Mouse (Mus musculus) splenic B cell, adult 2 months (primary cell): ENCODE measurements around the gene Map4k3.
"Not testable (repeated sequence)": the region's sequence is repeated elsewhere in the genome, so short reads cannot be mapped to it uniquely, and the experiment has no call there.

Experiments used
- DNase-seq: peaks from one replicate; pipeline ENCODE4 v3.0.0-alpha.2; 2011; ENCODE audit warnings: low read depth, low spot score
- H3K27me3 ChIP-seq: 2 replicates; pipeline ENCODE4 v1.6.1; 2012; ENCODE audit warnings: mild to moderate bottlenecking, low read length, moderate library complexity, mixed read lengths; ENCODE audit not compliant: control insufficient read depth, poor library complexity, insufficient read depth, severe bottlenecking
- H3K36me3 ChIP-seq: 2 replicates; pipeline ENCODE4 v1.6.1; 2012; ENCODE audit warnings: mild to moderate bottlenecking, low read length, moderate library complexity, mixed read lengths; ENCODE audit not compliant: control insufficient read depth, poor library complexity, insufficient read depth, severe bottlenecking

Gene Map4k3

DNA sequence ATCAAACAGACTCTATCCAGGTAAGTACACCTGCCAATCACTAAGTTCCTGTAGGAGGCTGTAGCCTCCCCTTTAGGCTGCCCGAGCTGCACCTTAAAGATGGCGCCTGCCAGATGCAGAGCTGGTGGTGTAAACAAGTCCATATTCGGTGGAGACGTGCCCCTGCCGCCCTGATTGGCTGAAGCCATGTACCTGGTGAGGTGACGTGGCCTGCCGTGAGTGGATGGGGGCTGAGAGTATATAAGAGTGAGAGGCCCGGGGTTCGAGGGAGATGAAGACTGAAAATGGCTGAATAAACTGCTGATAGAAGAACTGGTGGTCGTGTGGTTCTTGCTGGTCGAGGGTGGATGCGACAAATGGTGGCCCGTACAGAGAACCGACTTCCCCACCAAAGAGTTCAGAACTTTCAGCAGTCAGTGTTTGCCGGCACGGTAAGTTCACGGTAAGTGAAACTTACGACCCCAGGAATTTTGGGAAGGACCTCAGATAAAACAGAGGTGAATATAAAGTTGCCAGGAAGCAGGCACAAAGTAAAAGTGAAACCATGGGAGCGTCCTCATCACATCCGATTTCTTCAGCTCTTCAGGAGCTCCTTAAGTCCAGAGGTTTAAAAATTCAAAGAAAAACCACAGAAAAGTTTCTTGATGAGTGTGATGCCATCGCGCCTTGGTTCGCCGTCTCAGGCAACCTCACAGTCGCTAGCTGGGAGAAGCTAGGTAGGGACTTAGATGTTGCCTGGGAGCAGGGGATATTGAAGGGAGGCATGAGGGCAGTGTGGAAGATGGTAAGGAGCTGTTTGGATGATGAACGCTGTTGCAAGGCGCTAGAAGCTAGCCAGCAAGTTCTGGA is 164.3 kb downstream of the Map4k3 start:
- peak; percentile 75 for DNase-seq
- H3K27me3 ChIP-seq, H3K36me3 ChIP-seq: not testable (repeated sequence)

DNA sequence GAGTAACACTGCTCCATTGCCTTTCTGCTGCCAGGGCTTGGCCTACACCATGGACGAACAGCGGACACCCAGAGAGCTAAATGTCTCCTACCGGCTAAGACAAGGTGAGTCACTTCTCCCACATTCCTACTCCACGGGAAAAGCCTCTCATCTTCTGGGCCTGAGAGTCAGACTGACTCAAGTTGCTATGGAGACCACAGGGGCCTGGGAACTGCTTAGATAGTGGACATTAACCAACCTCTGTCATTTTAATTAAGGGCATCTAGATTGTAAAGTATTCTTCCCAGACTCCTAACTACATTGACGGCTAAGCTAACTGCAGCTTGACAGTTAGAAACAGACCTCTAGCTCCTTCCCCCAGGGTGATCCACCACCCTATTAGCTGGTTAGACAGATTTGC is 165.5 kb downstream of the Map4k3 start:
- Histone ChIP-seq H3K27me3 (no peaks in the 10 kb centered on the region; the same call in 1 of the 2 replicates), H3K36me3 (no peaks in the 10 kb centered on the region)
- DNase-seq, result no peak

DNA sequence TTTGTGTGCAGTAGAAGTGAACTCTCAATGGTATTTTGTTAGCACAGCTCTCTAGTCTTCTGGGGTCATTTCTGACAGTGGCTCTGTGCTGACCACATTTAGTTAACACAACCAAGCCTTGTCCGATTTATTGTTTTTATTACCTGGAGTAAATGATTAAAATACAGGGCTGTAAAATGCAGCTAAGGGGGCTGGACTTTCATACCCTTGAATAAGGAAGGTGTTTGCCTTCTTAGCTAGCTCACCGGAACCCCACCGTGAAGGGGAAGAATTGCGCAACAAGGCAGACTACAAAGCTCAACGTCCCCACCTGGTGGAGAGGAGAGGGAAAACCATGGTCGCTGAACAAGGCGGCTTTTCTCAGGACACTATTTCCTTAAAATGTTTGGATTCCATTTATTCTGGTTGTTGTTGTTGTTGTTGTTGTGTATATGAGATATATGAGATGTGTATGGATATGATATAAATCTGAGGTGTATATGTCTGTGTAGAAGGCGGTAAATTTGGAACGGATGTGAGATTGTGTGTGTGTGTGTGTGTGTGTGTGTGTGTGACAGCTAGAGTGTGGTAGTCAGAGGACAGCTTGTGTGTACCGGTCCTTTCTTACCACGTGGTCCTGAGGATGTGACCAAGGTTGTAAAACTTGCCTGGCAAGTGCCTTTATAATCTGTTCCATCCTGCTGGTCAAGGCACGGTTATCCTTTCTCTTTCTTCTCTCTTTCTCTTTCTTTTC is 167.4 kb downstream of the Map4k3 start:
- peak; percentile 88 for DNase-seq
- Histone ChIP-seq H3K27me3 (no peaks in the 10 kb centered on the region; the same call in 1 of the 2 replicates), H3K36me3 (no peaks in the 10 kb centered on the region)

DNA sequence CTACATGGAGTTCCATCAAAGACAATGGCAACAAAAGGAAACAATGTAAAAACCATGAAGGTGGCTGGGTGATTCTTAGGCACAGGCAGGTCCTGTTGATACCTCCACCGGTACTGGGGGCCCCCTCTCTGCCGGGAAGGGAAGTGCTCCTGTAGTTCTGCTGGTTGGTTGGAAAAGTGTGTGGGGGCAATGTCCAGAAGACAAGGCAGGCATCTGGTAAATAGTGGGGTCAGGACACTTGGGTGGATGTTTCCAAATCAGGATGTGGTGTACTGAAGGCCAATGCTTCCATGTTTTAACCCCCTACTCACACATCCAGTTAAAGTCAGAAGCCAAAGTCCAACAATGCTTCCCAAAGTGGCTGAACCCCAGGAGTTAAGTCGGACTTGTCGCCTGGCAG is 168.5 kb downstream of the Map4k3 start:
- H3K27me3 ChIP-seq, result no peaks in the 10 kb centered on the region; the same call in 1 of the 2 replicates
- DNase-seq, result peak; percentile 18

DNA sequence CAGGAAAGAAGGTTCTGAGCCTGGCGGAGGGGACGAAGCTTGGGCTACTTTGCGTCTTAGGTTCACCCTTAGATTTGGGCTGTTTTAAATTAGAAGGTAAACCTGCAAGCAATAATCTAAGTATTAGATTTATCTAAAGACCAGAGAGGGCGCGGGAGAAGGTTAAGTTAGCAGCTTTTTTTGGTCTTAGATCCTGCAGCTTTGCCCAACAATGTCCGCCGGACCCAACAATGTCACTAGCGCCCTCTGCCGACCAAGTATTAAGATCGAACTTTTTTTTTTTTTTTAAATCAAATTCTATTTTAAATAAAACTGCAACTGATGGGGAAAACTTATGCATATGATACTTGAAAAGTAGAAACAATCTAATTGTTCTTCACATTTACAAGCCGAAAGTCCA is 169.2 kb downstream of the Map4k3 start:
- no peaks in the 10 kb centered on the region for H3K36me3 ChIP-seq
- no peaks in the 10 kb centered on the region for H3K27me3 ChIP-seq
- peak; percentile 77 for DNase-seq

More for the DNA sequence above, 168.5 kb downstream of the Map4k3 start:
- H3K36me3 ChIP-seq, result no peaks in the 10 kb centered on the region

DNA sequence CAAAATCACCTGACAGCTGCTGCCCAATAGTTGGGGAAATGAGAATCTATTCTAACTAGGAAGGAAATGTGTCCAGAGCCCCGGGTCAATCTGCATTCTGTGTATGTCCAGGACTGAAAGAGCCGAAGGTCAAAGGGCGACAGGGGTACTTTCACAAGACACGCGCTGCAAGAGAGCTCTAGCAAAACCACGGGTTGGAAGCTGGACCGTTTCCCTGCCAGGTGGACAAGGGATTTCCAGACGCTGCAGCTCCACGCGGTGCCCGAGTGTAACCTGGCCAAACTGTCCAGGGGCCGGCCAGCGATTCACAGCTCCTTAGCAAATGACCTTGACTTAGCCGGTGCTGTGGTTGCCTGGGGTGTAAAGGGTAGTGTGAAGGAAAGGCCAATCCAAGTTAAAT is 169.7 kb downstream of the Map4k3 start:
- Histone ChIP-seq H3K36me3 (no peaks in the 10 kb centered on the region), H3K27me3 (no peaks in the 10 kb centered on the region)
- no peak for DNase-seq

DNA sequence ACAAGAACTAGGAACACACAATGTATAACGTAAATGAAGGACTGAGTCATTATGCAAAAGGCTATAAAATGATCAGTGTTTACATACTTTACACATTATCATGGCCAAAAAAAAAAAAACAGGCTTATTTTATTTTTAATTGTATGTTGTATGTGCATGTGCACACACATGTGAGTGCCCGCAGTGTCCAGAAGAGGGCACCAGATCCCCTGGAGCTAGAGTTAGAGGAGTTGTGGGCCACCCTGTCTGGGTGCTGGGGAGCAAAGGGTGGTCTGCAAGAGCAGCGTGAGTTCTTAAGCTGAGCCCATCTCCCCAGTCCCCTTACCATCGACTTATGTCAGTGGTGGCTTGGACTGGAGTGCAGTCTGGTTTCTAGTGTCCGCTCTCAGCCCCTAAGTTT is 170.8 kb downstream of the Map4k3 start:
- no peak for DNase-seq
- Histone ChIP-seq H3K36me3 (no peaks in the 10 kb centered on the region), H3K27me3 (no peaks in the 10 kb centered on the region)

DNA sequence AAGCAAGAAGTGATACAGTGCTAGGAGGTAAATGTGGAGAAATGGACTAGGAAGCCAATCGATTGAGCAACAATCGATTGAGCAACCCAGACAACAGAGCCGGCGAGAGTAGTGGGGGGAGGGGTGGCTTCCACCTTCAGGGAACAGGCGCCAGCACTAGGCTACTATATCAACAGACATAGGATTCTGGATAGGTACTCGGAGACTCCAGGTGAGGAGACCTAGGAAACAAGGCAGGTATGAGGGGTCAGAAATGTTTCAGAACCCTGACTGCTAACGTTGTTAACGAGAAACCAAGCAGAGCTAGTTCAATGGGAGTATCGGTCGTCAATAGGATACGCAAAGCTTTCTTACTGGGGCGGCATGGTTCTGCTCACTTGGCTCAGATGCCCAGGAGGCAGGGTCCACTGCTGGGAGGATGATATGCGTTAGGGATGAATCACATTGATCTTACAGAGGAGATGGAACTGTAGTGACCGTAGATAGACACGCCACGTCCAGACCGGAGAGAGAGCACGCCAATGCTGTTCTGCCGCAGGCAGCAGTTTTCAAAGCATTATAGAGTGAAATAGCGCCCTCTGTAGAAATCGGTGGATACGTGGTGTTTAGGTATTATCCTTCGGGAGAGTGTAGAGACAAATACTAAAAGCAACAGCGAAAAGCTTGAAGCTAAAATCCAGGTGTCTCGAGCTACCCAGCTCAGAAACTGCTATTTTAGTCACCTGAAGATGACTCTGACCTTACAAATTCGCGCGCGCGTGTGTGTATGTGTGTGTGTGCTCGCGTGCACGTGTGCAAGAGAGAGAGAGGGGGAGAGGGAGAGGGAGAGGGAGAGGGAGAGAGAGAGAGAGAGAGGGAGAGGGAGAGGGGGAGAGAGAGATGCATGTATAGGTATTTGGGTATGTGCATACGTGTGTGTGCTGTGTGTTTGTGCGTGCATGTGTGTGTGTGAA is 174.7 kb downstream of the Map4k3 start:
- Histone ChIP-seq H3K36me3 (no peaks in the 10 kb centered on the region), H3K27me3 (no peaks in the 10 kb centered on the region)
- peak; percentile 85 for DNase-seq

DNA sequence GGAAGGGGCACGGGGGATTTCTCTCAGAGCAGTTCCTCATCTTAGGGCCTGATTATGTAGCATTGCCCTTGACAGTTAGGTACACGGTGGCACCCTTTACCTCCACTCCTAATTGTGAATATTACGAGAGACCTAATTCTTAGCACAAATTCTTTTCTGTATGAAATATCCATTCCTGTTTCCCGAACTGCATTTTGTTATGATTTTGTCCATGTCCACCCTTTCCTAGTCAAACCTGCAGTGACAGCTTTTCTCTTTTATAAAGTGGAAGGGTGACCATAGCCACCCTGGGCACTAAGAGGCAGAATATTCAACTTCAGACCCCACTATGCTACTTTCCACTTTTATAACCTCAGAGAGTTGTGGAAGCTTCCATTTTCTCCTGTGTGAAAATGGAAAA is 175.6 kb downstream of the Map4k3 start:
- Histone ChIP-seq H3K27me3 (no peaks in the 10 kb centered on the region), H3K36me3 (no peaks in the 10 kb centered on the region)
- DNase-seq, result no peak

DNA sequence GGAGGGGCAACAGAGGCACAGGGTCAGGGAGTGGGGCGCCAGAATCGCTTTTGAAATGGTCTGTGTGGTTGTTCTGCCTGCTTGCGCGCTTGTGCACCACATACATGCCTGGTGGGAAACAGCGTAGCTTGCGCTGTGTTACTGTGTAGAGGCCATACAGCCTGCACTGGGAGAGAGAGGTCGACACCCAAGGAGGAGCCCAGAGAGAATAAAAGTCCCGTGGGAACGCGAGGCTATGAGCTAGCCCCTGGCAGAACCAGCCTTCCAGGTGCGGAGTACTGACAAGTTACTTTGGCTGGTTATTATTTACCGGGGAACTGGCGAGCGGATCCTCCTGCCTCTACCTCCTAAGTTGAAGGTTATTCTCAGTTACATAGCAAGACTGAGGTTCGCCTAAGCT is 177.3 kb downstream of the Map4k3 start:
- H3K27me3 ChIP-seq, result no peaks in the 10 kb centered on the region
- no peak for DNase-seq
- H3K36me3 ChIP-seq, result no peaks in the 10 kb centered on the region

DNA sequence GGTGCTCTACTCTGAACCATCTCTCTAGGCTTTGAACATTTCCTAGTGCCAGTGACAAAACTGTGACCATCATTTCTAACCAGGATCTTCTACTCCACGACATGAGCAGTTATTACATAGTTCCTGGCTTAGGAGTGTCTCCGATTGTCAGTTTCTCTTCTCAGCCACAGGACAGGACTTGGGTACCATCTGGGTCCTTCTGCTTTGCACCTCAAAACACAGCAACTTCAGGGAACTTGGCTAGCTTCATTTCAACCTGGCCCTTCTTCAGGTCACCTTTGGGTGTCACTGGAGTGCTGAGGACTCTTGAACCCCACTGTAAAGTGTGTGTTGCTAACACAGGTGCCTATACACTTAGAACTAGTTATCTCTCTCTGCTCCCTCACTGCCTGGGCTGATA is 181.4 kb downstream of the Map4k3 start:
- no peak for DNase-seq
- Histone ChIP-seq H3K27me3 (no peaks in the 10 kb centered on the region), H3K36me3 (no peaks in the 10 kb centered on the region)

DNA sequence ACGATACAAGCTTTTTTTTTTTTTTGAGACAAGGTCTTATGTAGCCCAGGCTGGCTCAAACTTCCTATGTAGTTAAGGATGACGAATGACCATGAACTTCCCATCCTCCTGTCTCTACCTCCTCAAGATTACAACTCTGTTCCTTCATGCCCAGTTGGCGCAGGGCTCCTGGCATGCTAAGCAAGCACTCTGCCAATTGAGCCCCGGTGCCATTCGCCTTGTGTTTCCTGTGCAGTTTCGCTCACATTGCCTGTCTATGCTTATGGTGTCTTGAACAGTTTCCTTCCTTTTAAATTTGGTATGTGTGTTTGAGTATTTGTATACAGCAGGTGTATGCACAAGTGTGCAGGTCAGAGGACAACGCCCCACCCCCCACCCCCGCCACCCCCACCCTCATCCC is 182.1 kb downstream of the Map4k3 start:
- H3K36me3 ChIP-seq, result no peaks in the 10 kb centered on the region
- DNase-seq, result no peak
- H3K27me3 ChIP-seq, result no peaks in the 10 kb centered on the region

DNA sequence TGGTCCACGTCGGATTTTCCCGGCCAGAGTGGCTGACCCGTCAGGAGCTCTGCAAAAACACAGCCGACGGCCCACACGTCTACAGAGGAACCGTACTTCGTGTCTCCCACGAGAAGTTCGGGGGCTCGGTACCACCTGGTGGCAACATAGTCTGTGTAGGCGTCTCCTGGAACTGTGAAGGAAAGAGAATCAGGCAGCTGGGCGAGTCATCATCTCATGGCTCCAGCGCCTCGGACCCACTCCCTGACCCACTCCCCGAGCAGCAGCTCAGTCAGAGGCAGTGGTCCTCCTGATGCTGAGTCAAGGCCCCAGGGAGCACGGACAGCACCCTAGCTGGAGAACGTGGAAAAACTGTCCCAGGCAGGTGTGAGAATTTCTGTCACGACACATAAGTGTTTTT is 184.6 kb downstream of the Map4k3 start:
- H3K27me3 ChIP-seq, result no peaks in the 10 kb centered on the region
- DNase-seq, result no peak
- H3K36me3 ChIP-seq, result no peaks in the 10 kb centered on the region

DNA sequence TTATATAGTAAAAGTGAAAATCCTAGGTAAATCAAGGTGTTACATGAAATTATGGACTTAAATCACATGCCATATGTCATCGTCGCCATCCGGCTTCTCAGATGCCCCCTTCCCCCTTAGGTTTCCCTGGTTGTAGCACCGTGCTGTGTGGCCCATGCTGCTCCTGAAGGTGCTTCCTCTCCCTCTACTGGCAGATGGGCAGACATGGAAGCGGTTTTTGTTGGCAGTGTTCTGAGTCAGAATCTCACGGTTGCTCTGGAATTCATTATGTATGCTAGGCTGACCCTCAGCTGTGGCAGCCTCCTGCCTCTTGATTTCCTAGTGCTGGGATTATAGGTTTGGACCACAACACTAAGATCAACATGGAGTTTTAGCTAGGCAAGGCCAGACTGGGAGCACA is 191.1 kb downstream of the Map4k3 start:
- DNase-seq, result no peak
- Histone ChIP-seq H3K27me3 (no peaks in the 10 kb centered on the region), H3K36me3 (no peaks in the 10 kb centered on the region)
